Mouse (Mus musculus) lung, embryonic 15.5 days (tissue): ENCODE measurements at regions not wholly inside any gene's neighbourhood (a gene's known extent, or its start where the extent isn't known, plus 50 kb on each side); places are given as distances from the start of the nearest gene placed in this dataset.
A peak's percentile ranks its signal among the peaks of the same experiment; 100 is the strongest.

ENCODE experiments used
- ATAC-seq: fragments of 200-750 bp; cut with Nextera tagmentation; 2 replicates; pipeline ENCODE4 v1.8.0; 2017; ENCODE audit warnings: moderate number of reproducible peaks, borderline replicate concordance; ENCODE audit not compliant: low FRiP score, low TSS enrichment; ENCODE audit errors: extremely low read depth
- H3K27ac ChIP-seq: fragments of 300-500 bp; sonication (generic); 2 replicates; pipeline ENCODE4 v1.5.1; 2015; ENCODE audit warnings: moderate library complexity, mild to moderate bottlenecking, inconsistent platforms
- H3K27me3 ChIP-seq: fragments of 300-500 bp; sonication (generic); 2 replicates; pipeline ENCODE4 v1.6.1; 2015; ENCODE audit warnings: inconsistent platforms
- H3K36me3 ChIP-seq: fragments of 300-500 bp; sonication (generic); 2 replicates; pipeline ENCODE4 v1.6.1; 2015; ENCODE audit warnings: inconsistent platforms
- H3K4me1 ChIP-seq: fragments of 300-500 bp; sonication (generic); 2 replicates; pipeline ENCODE4 v1.6.1; 2015; ENCODE audit warnings: inconsistent platforms
- H3K4me2 ChIP-seq: fragments of 300-500 bp; sonication (generic); 2 replicates; pipeline ENCODE4 v1.6.1; 2015; ENCODE audit warnings: inconsistent platforms, mild to moderate bottlenecking, moderate library complexity
- H3K4me3 ChIP-seq: fragments of 300-500 bp; sonication (generic); 2 replicates; pipeline ENCODE4 v1.5.1; 2015; ENCODE audit warnings: mild to moderate bottlenecking, inconsistent platforms
- H3K9ac ChIP-seq: fragments of 300-500 bp; sonication (generic); 2 replicates; pipeline ENCODE4 v1.6.1; 2015; ENCODE audit warnings: inconsistent platforms
- H3K9me3 ChIP-seq: fragments of 300-500 bp; sonication (generic); 2 replicates; pipeline ENCODE4 v1.6.1; 2016; ENCODE audit warnings: inconsistent platforms
- WGBS: fragments of 180-500 bp; shearing (Covaris S2); methylation state at CpG from one replicate; pipeline ENCODE4 v1.1.7; 2015; 5-methylcytosine and 5-hydroxymethylcytosine counted together

- Histone ChIP-seq H3K36me3 (no peaks in the 10 kb centered on the region), H3K4me1 (no peaks in the 10 kb centered on the region), H3K4me3 (no peak overlapping the region), H3K4me2 (no peak overlapping the region), H3K9ac (no peak overlapping the region), H3K9me3 (no peaks in the 10 kb centered on the region), H3K27me3 (no peaks in the 10 kb centered on the region), H3K27ac (no peak overlapping the region)
- WGBS: 97% methylated on average over 1 of the region's 1 CpGs
- ATAC-seq: no peak
Observed at GRCm38 (mm10) chr12:67300245-67300644, 77.9 kb upstream of the Mdga2 start.

- Histone ChIP-seq H3K4me1 (no peaks in the 10 kb centered on the region), H3K27me3 (no peaks in the 10 kb centered on the region), H3K36me3 (no peaks in the 10 kb centered on the region), H3K4me2 (no peak overlapping the region), H3K9me3 (no peaks in the 10 kb centered on the region), H3K27ac (no peak overlapping the region), H3K9ac (no peak overlapping the region), H3K4me3 (no peak overlapping the region)
- 29% methylated on average over 2 of the region's 2 CpGs for WGBS
- peak; percentile 75; the same call in 1 of the 2 replicates for ATAC-seq
Observed at GRCm38 (mm10) chr12:67290054-67290453, 67.7 kb upstream of the Mdga2 start.

- H3K36me3 ChIP-seq: no peaks in the 10 kb centered on the region
- no peaks in the 10 kb centered on the region for H3K9me3 ChIP-seq
- no peaks in the 10 kb centered on the region for H3K27me3 ChIP-seq
- no peak overlapping the region for H3K27ac ChIP-seq
- no peak overlapping the region for H3K9ac ChIP-seq
- no peak overlapping the region for H3K4me3 ChIP-seq
- ATAC-seq: no peak
- H3K4me1 ChIP-seq: no peaks in the 10 kb centered on the region
- no peak overlapping the region for H3K4me2 ChIP-seq
Observed at GRCm38 (mm10) chr12:67272863-67273262, 50.5 kb upstream of the Mdga2 start.

GRCm38 (mm10) chr12:67272329-67272728 lies 50.0 kb upstream of the Mdga2 start:
- no peak for ATAC-seq
- Histone ChIP-seq H3K9ac (no peak overlapping the region), H3K9me3 (no peaks in the 10 kb centered on the region), H3K27me3 (no peaks in the 10 kb centered on the region), H3K27ac (no peak overlapping the region), H3K4me1 (no peaks in the 10 kb centered on the region), H3K4me3 (no peak overlapping the region), H3K4me2 (no peak overlapping the region), H3K36me3 (no peaks in the 10 kb centered on the region)
- 88% methylated on average over 1 of the region's 1 CpGs for WGBS
